Mouse (Mus musculus): Measurements from ENCODE around the gene Shank2.

- TF ChIP-seq CTCF (IDR thresholded peaks at IDR 0.05; ENCODE audit: extremely low read depth, insufficient read length, insufficient replicate concordance, low read depth, low read length) (no peak), POLR2A (IDR thresholded peaks at IDR 0.05; ENCODE audit: low read depth, low read length) (no peak)
Observed at GRCm38 (mm10) chr7:144233479-144233878, 231.8 kb downstream of the Shank2 start.

All from small intestine, adult 2 months (tissue).